Mouse (Mus musculus): ENCODE measurements around the gene Smok3c. TPM values are rescaled to one million over a fixed set of nuclear protein-coding genes. Genes with fewer than 3 reads are reported as not detected.
"Not testable (repeated sequence)": the region's sequence is repeated elsewhere in the genome, so short reads cannot be mapped to it uniquely, and the experiment has no call there.

Smok3c gene
- total RNA-seq (2021), result not detected
- long read RNA-seq, experiment 1, result 0 reads
- long read RNA-seq, experiment 2, result 0 reads

DNA sequence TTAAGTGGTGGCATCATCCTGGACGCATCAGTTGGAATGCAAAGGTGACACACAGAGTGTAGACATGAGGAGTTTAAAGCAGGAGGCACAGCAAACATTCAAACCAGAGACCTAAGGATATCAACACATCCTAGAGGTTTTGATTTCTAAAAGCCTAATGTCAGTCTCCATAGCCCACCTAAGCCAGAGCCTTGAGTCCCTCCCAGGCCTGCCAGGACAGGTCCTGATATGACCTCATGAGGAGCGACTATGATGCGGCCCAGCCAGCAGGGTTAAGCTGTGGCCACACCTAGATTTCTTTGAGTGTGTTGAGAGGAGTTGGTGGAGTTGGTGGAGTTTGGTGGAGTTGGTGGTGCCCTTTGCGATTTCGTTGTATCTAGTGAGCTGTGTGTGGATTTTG is at the start of gene Smok3c:
TSS of gene Smok3c (plus strand) at position 301 of the 400 bp plus-strand sequence.
- DNase-seq, result not testable (repeated sequence)

GRCm38 (mm10) chr5:138009437-138009836 is 43.6 kb upstream of the Smok3c start:
- DNase-seq, result no peak

- no peak for DNase-seq
Measured at GRCm38 (mm10) chr5:138012382-138012781, 40.6 kb upstream of the Smok3c start.

DNA sequence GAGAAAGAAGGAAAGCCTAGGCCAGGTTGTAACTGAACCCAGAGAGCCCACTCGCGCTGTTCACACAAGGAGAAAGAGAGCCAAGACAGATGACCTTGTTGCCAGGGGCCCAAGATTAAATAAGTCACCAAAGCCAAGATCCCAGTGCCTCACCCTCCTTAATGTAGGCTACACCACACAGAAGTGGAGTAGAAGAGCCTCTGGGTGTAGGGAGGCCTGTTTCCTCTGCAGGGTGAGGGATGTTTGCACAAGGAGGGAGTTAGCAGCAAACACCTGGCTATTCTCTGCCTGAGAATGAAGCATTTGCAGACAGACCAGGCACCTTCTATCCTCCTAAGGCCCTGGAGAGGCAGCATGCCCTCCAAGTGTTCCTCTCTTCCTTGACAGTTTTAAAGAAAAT is 36.5 kb upstream of the Smok3c start:
- DNase-seq, result no peak

DNA sequence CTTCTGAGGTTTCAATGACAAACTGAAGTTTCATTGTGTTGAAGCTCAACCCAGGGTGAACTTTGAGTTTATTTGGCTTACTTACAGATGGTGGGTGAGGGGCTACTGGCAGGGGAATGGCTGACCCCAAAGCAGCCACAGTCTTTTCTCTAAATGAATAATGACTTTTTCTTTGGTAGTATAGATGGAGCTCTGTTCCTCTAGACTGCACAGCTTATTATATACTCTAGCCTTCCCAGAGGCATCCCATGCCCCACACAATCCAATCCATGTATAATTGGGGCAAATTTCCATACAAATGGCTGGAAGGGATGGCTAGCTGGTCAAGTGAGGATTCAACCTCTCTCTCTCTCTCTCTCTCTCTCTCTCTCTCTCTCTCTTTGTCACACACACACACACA is 36.0 kb upstream of the Smok3c start:
- no peak for DNase-seq

DNA sequence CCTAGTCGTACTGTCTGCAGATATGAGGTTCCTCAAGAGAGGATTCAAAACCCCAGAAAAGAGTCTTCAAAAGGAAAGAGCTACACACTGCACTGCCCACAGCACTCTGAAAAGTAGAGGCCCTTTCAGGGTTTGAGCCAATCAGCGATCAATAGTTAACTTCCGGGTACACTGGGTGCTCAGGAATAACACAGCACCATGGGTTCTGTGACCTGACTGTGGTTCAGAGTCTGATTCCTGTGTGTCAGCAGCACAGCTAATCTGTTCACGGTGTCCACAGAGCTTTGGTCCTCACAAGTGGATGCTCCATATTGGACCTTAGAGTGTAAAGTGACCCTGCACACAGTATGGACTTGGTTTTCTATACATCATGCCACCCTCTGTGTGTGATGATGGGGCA is 33.4 kb upstream of the Smok3c start:
- DNase-seq, result not testable (repeated sequence)

DNA sequence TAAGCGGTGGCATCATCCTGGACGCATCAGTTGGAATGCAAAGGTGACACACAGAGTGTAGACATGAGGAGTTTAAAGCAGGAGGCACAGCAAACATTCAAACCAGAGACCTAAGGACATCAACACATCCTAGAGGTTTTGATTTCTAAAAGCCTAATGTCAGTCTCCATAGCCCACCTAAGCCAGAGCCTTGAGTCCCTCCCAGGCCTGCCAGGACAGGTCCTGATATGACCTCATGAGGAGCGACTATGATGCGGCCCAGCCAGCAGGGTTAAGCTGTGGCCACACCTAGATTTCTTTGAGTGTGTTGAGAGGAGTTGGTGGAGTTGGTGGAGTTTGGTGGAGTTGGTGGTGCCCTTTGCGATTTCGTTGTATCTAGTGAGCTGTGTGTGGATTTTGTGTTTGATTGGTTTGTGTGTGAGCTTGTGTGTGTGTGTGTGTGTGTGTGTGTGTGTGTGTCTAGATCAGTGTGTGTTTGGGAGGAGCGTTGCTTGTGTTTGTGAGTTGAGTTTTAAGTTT is 32.0 kb upstream of the Smok3c start, which contains the start of the genes Smok3a and Smok3b:
TSS of gene Smok3a (plus strand) at position 301 of the 519 bp plus-strand sequence.
TSS of gene Smok3b (plus strand) at position 469 of the 519 bp plus-strand sequence.
- not testable (repeated sequence) for DNase-seq

DNA sequence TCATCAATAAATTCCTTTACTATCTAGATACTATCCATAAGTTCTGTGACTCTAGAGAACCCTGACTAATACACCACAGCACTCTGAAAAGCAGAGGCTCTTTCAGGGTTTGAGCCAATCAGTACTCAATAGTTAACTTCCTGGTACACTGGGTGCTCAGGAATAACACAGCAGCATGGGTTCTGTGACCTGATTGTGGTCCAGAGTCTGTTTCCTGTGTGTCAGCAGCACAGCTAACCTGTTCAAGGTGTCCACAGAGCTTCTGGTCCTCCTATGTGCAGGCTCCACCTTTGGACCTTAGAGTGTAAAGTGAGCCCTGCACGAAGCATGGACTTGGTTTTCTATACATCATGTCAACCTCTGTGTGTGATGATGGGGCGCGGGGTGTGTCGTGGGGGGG is 20.8 kb downstream of the Smok3c start:
- no peak for DNase-seq

GRCm38 (mm10) chr5:138075684-138076083 is 22.7 kb downstream of the Smok3c start:
- DNase-seq, result no peak

DNA sequence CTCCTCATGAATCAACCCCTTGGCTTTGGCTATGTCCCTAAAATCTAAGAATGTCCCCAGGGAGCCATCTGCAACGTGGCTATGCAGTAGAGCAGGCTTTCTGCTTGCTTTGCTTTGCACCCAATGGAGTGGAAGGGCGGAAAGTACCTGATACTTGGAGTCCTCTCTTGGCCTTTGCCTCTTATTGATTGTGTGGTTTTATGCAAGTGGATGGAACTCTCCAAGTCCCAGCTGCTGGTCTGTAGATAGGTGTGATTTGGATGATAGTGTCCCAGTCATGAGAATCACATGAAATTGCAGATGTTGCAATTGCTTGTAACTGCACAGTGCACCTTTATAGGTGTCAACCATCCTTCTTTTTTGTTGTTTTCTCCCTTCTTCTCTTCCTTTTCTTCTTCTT is 23.2 kb downstream of the Smok3c start:
- DNase-seq, result no peak

DNA sequence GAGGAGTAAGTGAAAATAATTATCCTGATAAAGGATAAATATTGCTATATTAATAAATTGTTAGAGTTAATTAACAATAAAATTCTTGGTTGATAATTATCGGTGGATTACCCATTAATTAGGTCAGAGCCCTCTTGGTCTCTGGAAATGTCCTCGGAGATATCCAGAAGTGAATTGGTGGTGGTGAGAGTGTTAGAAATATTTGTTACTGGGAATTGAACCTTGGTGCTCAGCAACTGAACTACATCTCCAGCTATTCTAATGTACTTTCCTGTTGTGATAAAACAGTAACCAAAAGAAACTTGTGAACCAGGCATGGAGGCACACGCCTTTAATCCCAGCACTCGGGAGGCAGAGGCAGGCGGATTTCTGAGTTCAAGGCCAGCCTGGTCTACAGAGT is 27.5 kb downstream of the Smok3c start:
- DNase-seq, result no peak

GRCm38 (mm10) chr5:138081446-138081845 is 28.5 kb downstream of the Smok3c start:
- no peak for DNase-seq

DNA sequence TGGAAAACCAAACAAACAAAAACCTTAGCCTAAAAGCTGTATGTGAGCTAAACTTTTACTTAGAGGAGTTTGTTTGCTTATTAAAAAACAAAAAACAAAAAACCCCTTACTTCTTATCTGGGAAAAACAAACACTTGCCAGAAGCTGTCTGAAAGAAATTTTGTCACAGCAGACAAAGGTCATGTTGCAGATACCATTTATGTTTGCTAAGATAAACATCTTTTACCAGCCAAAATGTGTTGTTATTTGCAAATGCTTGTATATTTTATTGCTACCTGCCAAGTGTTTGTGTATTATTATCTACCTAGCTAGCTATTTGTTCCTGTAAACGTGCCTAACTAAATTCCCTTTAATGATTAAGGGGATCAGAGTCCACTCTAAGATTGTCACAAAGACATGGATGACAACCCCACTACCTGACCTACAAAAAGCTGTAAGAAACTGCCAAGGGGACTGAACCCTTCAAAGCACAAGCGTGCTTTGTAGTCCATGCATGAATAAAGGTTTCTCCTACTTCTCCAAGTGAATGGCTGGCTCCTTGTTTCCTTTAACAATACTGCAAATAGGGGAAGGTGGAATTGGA is 30.4 kb downstream of the Smok3c start:
- DNase-seq, result no peak

- DNase-seq, result no peak
Measured at GRCm38 (mm10) chr5:138083936-138084335, 30.9 kb downstream of the Smok3c start.

DNA sequence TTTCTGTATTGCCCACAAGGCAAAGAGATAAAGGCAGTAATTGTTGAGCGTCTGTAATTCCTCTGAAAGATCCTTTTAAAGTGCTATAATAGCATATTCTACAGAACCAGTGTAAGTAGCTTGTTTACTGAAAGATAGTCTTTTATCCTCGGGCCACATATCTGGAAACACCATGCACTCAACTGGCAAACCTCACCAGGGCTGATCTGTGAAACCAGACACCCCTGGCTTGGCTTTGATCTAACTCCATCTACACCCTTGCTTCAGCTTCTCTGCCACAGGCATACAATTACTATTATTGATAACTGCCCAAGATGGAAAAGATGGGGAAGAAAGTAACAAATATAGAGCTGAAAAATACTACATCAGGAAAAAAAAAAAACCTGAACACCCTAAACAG is 31.5 kb downstream of the Smok3c start:
- DNase-seq, result no peak

- peak; percentile 85 for DNase-seq
Measured at GRCm38 (mm10) chr5:138084996-138085395, 32.0 kb downstream of the Smok3c start, which contains the start of gene Zkscan1. Gene Zkscan1 (plus strand): TSS chr5:138085084.

- DNase-seq, result peak; percentile 47
Measured at GRCm38 (mm10) chr5:138085421-138085911, 32.5 kb downstream of the Smok3c start.

DNA sequence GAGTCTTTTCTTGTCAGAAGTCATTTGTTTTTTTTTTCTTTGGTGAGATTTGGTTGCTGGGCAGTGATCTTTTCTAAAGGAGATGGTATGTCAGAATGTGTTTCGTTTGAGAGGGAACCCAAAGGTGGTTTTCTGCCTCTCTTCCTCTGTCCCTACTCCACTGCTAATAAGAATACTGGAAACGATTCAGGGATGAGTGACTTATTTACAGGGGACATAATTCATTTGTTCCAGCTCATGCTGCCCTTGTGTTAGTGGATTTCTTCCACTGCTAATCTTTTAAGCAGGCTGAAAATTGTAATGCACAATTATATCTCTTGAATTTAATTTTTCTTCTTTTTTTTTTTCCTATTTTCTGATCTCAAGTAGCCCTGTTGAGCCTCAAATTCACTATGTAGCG is 33.8 kb downstream of the Smok3c start:
- DNase-seq, result no peak

- DNase-seq, result no peak
Measured at GRCm38 (mm10) chr5:138088366-138088765, 35.4 kb downstream of the Smok3c start.

- no peak for DNase-seq
Measured at GRCm38 (mm10) chr5:138089108-138089551, 36.1 kb downstream of the Smok3c start.

- DNase-seq, result peak; percentile 20
Measured at GRCm38 (mm10) chr5:138090271-138090670, 37.3 kb downstream of the Smok3c start.

DNA sequence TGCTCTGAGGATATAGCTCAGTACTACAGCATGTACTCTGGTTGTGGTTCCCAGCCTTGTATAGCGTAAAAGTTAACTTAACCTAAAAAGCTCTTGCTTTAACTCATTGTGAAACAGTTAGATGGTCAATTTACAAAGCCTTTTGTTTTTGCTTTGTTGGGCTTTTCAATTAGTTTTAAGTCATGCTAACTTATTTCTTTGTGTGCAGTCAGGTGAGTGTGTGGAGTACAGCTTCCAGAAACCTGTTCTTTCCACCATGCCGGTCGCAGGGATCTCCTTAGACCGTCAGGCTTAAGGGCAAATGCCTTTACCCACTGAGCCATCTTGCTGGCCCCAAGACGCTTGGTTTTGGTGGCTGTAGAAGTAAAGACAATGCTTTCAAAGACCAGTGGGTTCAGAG is 37.7 kb downstream of the Smok3c start:
- no peak for DNase-seq

- no peak for DNase-seq
Measured at GRCm38 (mm10) chr5:138092771-138093170, 39.8 kb downstream of the Smok3c start.

DNA sequence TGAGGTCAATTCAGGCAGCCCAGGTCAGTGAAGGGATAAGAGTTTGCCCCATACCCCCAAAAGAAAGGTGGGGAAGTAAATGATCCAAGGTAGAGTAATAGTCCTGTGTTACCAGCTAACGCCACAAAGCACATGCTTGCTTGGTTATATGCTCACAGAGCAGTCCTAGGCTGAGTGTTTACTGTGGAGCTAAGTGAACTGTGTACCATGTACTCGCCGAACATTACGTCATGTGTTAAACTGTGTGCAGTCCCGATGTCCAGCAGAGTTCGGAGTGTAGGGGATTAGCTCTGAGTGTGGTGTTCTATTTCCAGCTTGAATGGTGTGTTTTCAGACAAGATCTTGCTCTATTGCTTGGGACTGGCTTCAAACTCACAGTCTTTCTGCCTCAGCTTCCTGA is 41.5 kb downstream of the Smok3c start:
- DNase-seq, result no peak
